Mouse (Mus musculus): ENCODE measurements at regions not wholly inside any gene's neighbourhood (a gene's known extent, or its start where the extent isn't known, plus 50 kb on each side); places are given as distances from the start of the nearest gene placed in this dataset.

DNA sequence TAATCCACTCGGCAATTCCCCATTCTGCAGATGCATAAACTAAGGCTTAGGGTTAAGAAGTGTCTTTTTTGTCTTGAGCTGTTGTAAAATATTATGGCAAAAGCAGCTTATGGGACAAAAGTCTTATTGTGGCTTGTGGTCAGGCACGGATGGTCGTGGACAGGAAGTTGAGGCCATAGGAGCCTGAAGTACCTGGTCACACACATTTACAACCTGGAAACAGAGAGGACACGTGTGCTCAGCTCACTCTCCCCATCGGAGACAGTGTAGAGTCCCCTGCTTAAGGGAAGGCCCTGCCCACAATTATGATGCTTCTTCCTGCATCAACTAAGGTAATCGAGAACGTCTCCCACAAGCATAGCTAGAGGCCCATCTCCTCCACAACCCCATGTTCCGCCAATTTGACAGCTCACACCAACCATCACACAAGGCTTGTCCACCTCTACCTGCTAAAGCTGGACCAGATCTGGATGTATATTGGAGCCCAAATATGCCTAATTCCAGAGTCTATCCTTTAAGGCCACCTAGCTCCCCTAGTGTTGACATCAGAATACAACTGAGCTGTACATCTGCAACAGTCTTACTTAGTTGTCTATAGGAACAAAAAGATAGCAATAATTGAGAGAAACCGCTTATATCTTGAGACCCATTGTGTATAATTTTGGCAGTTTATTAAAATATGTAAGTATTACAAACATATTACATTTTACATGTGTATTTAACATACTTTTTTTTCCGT, 89.0 kb downstream of the Dyrk2 start:
- Histone ChIP-seq H3K27ac (no peak overlapping the region), H3K9me3 (0 out of 2 replicates have a peak, but pooled peaks cover 2% of the 10 kb centered on the region), H3K27me3 (no peaks in the 10 kb centered on the region), H3K9ac (no peak overlapping the region), H3K36me3 (no peaks in the 10 kb centered on the region), H3K4me3 (no peak overlapping the region), H3K4me2 (no peak overlapping the region), H3K4me1 (no peaks in the 10 kb centered on the region)
- 82% methylated on average over 10 of the region's 10 CpGs for WGBS
- no peak for ATAC-seq (ENCODE audit: insufficient number of reproducible peaks, insufficient read depth, low FRiP score, low TSS enrichment, low read depth)

DNA sequence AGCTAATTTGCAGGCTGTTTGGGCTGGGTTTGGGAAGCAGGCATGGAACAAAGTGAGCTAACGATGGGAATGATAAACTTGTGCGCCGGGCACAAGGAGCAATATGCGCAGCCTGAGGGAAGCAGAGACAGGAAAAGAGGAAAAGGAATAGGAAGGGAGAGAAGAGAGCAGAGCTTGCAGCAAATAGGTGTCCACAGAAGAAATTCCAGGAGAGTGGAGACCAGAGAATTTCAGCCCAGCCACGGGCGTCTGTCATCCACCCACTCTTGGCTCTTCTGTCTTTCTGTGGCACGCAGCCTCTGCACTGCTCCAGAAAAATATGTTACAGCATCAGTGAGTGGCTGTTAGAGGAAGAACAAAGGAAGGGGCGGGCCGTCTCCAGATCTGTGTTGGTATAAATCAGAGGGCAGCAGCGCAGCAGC, 88.2 kb downstream of the Dyrk2 start:
- 0 out of 2 replicates have a peak, but pooled peaks cover 2% of the 10 kb centered on the region for H3K9me3 ChIP-seq
- 0 out of 2 replicates have a peak overlapping the region, but pooled peaks have one; percentile 27 for H3K9ac ChIP-seq
- no peak overlapping the region for H3K27ac ChIP-seq
- no peaks in the 10 kb centered on the region for H3K4me1 ChIP-seq
- no peak overlapping the region for H3K4me3 ChIP-seq
- no peaks in the 10 kb centered on the region for H3K36me3 ChIP-seq
- no peak overlapping the region for H3K4me2 ChIP-seq
- H3K27me3 ChIP-seq = no peaks in the 10 kb centered on the region
- ATAC-seq (ENCODE audit: insufficient number of reproducible peaks, insufficient read depth, low FRiP score, low TSS enrichment, low read depth) = no peak
- 70% methylated on average over 10 of the region's 10 CpGs for WGBS

DNA sequence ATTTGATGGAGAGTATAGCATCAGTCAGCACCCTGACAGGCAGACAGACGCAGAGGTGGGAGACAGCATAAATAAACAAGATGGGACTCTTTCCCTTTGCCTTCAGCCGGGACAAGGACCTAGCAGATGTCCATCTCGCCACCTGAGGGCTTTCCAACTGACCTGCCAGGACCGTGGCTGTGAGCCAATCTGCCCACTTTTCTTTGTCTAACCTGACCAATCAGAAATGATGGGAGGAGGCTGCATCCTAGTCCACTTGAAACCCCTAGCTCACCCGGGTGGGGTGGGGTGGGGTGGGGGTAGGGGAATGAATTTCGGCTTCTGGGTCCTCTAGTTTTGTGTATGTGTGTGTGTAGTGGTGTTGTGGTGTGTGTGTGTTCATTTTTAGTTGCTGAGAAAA, 87.4 kb downstream of the Dyrk2 start:
- Histone ChIP-seq H3K27me3 (no peaks in the 10 kb centered on the region), H3K36me3 (no peaks in the 10 kb centered on the region), H3K9me3 (0 out of 2 replicates have a peak, but pooled peaks cover 2% of the 10 kb centered on the region), H3K4me1 (no peaks in the 10 kb centered on the region; the same call in 1 of the 2 replicates), H3K9ac (no peak overlapping the region), H3K4me2 (no peak overlapping the region), H3K4me3 (no peak overlapping the region), H3K27ac (no peak overlapping the region)
- WGBS = 71% methylated on average over 6 of the region's 6 CpGs
- no peak for ATAC-seq (ENCODE audit: insufficient number of reproducible peaks, insufficient read depth, low FRiP score, low TSS enrichment, low read depth)

DNA sequence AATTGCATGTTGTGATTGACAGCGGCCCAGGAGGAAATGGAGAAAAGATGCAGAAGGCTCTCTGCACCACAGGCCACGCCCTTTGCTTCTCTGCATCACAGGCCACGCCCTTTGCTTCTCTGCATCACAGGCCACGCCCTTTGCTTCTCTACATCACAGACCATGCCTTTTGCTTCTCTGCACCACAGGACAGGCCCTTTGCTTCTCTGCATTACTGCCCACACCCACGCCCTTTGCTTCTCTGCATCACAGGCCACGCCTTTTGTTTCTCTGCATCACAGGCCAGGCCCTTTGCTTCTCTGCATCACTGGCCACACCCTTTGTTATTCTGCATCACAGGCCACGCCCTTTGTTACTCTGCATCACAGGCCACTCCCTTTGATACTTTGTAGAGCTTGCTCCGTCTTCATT, 82.7 kb downstream of the Dyrk2 start:
- H3K27me3 ChIP-seq = no peaks in the 10 kb centered on the region
- no peak overlapping the region for H3K4me2 ChIP-seq
- H3K27ac ChIP-seq = no peak overlapping the region
- no peak for ATAC-seq (ENCODE audit: insufficient number of reproducible peaks, insufficient read depth, low FRiP score, low TSS enrichment, low read depth)
- no peak overlapping the region for H3K9ac ChIP-seq
- no peak overlapping the region for H3K4me3 ChIP-seq
- 91% methylated on average over 8 of the region's 8 CpGs for WGBS
- H3K4me1 ChIP-seq = no peaks in the 10 kb centered on the region; the same call in 1 of the 2 replicates
- H3K36me3 ChIP-seq = no peaks in the 10 kb centered on the region
- H3K9me3 ChIP-seq = no peaks in the 10 kb centered on the region

DNA sequence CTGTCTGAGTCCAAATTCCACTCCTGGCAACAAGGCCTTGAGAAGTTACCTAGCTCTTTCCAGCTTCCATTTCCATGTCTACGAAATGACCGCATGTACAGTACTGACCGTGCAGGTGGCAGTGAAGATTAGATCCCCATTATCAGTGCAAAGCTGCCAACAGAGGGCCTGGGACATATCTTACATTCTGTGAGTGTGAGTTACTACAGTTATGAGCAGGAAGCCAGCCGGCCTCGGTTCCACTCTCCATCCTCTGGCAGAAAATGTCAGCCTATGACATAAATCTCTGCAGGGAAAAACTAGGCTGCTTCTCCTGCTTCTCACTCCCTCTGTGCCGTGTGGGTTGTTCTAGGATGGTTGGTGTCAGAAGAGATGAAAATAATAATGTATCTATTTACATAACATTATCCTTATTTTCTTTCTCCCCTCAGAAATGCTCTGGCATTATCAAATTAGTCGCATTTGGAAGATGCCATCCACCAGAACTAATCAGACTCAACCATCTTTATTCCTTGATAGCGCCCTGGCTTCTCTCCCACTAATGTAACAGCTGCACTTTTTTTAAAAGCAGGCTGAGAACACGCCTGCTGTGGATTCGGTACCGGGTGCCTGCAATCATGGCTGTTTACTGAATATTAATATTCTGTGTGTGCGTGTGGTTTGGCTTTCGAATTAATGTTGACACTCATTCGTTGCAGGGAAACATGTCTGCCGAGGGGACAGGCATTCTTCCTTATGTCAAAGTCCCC, 77.5 kb downstream of the Dyrk2 start:
- Histone ChIP-seq H3K9ac (no peak overlapping the region), H3K27ac (no peak overlapping the region), H3K36me3 (no peaks in the 10 kb centered on the region), H3K4me1 (peaks cover 17% of the 10 kb centered on the region), H3K9me3 (no peaks in the 10 kb centered on the region), H3K4me2 (no peak overlapping the region), H3K4me3 (no peak overlapping the region), H3K27me3 (no peaks in the 10 kb centered on the region)
- 68% methylated on average over 15 of the region's 15 CpGs for WGBS
- ATAC-seq (ENCODE audit: insufficient number of reproducible peaks, insufficient read depth, low FRiP score, low TSS enrichment, low read depth) = no peak

DNA sequence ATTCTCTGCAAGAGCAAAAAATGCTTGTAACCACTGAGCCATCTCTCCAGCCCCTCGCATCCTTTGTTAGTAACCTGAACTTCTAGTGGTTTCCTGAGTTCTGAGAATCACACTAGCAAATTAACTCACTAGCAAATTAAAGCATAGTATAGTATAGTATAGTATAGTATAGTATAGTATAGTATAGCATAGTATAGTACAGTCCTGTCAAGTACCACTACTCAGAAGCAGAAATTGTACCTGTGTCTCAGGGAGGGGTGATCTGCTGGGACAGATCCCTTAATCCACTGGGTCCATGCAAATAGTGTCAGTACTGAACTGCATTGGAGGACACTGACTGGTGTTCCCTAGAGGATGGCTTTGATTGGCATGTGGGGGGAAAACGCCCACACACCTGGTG, 76.2 kb downstream of the Dyrk2 start:
- no peak for ATAC-seq (ENCODE audit: insufficient number of reproducible peaks, insufficient read depth, low FRiP score, low TSS enrichment, low read depth)
- Histone ChIP-seq H3K27ac (no peak overlapping the region), H3K27me3 (no peaks in the 10 kb centered on the region), H3K36me3 (no peaks in the 10 kb centered on the region), H3K4me2 (no peak overlapping the region), H3K9me3 (no peaks in the 10 kb centered on the region), H3K4me3 (no peak overlapping the region), H3K9ac (no peak overlapping the region), H3K4me1 (peaks cover 17% of the 10 kb centered on the region)
- WGBS = 70% methylated on average over 2 of the region's 2 CpGs

DNA sequence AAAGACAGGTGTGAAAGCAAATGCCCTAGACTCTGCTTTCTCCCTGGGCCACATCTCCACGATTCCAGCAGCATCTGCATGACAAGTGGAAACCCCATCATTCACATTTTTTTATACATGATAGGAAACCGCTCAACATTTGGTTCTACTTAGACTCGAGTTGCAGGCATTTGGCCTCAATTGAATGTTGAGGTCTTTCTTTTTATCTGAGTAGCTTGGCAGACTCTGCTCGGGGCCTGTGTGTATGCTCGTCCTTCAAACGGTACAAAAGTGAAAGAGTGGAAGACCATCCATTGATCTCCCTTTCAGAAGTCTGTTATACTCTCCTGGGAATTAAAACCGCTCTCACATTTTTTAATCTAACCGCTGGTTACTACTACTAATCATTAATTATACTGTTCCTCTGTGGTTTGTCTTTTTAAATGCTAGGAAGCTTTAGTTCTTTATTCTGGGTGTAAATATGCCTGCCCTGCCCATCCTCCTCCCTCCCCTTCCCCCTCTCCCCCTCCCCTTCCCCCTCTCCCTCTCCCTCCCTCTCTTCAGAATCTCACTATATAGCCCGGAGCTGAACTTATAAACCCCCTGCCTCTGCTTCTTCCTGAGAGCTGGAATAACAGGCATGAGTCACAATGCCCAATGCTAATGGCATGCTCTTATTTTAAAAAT, 75.5 kb downstream of the Dyrk2 start:
- no peak for ATAC-seq (ENCODE audit: insufficient number of reproducible peaks, insufficient read depth, low FRiP score, low TSS enrichment, low read depth)
- Histone ChIP-seq H3K27me3 (no peaks in the 10 kb centered on the region), H3K36me3 (no peaks in the 10 kb centered on the region), H3K27ac (0 out of 2 replicates have a peak overlapping the region, but pooled peaks have one; percentile 3), H3K9me3 (no peaks in the 10 kb centered on the region), H3K4me1 (peaks cover 17% of the 10 kb centered on the region), H3K4me2 (peak overlapping the region; percentile 18), H3K9ac (no peak overlapping the region), H3K4me3 (no peak overlapping the region)
- 22% methylated on average over 9 of the region's 9 CpGs for WGBS

DNA sequence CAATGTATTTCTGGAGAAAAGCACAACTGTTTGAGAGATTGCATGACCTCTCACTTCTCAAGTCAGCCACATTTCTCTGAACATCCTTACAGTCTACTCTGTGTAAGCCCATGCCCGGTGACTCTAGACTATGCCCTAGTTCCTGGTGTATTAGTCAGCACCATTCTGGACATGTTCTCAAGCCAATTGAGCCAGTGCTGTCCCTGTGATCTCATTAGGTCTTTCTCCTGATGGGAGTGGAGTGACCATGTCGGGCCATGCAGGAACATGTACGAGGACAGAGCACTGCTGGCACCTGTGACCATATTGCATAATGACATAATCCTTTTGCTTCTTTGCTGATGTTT, 75.0 kb downstream of the Dyrk2 start:
- Histone ChIP-seq H3K4me3 (no peak overlapping the region), H3K9ac (no peak overlapping the region), H3K36me3 (no peaks in the 10 kb centered on the region), H3K4me1 (peaks cover 17% of the 10 kb centered on the region), H3K9me3 (no peaks in the 10 kb centered on the region), H3K27ac (0 out of 2 replicates have a peak overlapping the region, but pooled peaks have one; percentile 3), H3K27me3 (no peaks in the 10 kb centered on the region), H3K4me2 (peak overlapping the region; percentile 18; the same call in 1 of the 2 replicates)
- WGBS = 76% methylated on average over 3 of the region's 3 CpGs
- no peak for ATAC-seq (ENCODE audit: insufficient number of reproducible peaks, insufficient read depth, low FRiP score, low TSS enrichment, low read depth)

DNA sequence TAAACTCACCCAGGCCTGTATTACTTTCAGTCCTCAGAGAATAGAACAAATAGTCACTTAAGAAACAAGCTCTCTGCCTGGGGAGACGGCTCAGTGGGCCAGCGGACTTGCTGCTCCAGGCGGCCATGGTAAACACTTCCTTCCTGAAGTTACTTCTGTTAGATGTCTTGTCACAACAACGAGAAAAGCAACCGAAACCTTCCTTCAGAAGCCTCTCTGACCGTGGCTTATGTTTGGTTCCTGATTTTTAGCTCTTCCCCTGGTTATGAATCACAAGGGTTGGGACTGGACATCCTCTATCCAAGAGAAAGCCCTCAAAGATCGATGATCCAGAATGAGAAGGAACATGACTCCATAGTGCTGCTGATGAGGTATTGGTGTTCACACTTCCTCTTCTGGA, 73.5 kb downstream of the Dyrk2 start:
- no peak overlapping the region for H3K4me2 ChIP-seq
- no peaks in the 10 kb centered on the region for H3K27me3 ChIP-seq
- peaks cover 17% of the 10 kb centered on the region for H3K4me1 ChIP-seq
- no peak for ATAC-seq (ENCODE audit: insufficient number of reproducible peaks, insufficient read depth, low FRiP score, low TSS enrichment, low read depth)
- H3K27ac ChIP-seq = no peak overlapping the region
- H3K4me3 ChIP-seq = no peak overlapping the region
- no peak overlapping the region for H3K9ac ChIP-seq
- 80% methylated on average over 7 of the region's 7 CpGs for WGBS
- no peaks in the 10 kb centered on the region for H3K36me3 ChIP-seq
- H3K9me3 ChIP-seq = no peaks in the 10 kb centered on the region

DNA sequence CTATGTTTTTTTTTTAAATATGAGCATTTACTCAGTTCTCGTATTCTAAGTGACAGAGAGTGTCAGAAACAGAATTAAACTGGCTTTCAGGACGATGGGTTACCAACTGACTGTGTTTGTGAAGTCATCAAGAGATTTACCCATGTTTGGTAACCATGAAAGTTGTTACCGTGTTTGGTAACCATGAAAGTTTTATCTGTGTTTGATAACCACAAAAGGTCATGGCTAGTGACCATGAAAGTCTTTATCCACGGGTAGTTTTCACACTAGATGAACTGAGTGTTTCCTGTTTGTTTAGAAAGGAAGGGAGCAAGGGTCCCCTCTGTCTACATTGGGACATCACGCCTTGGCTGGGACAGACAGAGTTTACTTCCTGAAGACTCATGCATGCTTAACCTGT, 72.8 kb downstream of the Dyrk2 start:
- no peak overlapping the region for H3K27ac ChIP-seq
- 85% methylated on average over 5 of the region's 5 CpGs for WGBS
- ATAC-seq (ENCODE audit: insufficient number of reproducible peaks, insufficient read depth, low FRiP score, low TSS enrichment, low read depth) = no peak

DNA sequence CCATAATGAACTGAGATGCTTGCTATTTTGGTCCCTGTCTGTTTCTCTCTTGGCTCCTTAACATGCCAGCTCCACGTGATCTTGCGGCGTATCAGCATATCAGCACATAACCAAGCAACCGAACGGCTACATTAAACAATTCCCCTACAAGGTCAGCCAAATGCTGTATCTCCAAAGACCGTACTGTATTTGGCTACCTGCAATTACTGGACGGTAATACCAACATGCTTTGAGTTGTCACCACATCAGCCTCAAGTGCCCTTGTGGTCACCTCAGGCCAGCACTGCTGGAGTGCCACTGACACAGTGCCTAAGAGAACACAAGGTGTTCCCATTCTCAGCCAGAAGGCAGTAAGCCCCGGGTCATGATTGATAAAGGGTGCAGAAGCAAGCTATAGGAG, 70.2 kb downstream of the Dyrk2 start:
- no peak overlapping the region for H3K9ac ChIP-seq
- no peak overlapping the region for H3K27ac ChIP-seq
- H3K4me3 ChIP-seq = no peak overlapping the region
- WGBS = 93% methylated on average over 8 of the region's 8 CpGs
- peaks cover 5% of the 10 kb centered on the region for H3K4me1 ChIP-seq
- H3K4me2 ChIP-seq = no peak overlapping the region
- H3K36me3 ChIP-seq = no peaks in the 10 kb centered on the region
- H3K27me3 ChIP-seq = no peaks in the 10 kb centered on the region
- no peaks in the 10 kb centered on the region for H3K9me3 ChIP-seq
- no peak for ATAC-seq (ENCODE audit: insufficient number of reproducible peaks, insufficient read depth, low FRiP score, low TSS enrichment, low read depth)

More for the DNA sequence above, 72.8 kb downstream of the Dyrk2 start:
- no peak overlapping the region for H3K9ac ChIP-seq
- H3K36me3 ChIP-seq = no peaks in the 10 kb centered on the region
- no peaks in the 10 kb centered on the region for H3K9me3 ChIP-seq
- no peak overlapping the region for H3K4me2 ChIP-seq
- H3K27me3 ChIP-seq = no peaks in the 10 kb centered on the region
- peaks cover 17% of the 10 kb centered on the region for H3K4me1 ChIP-seq
- no peak overlapping the region for H3K4me3 ChIP-seq
